15 mouse cellular contexts compared by ENCODE assay signal in genomic region chr8:119442970-119443369, GRCm38 (mm10). TPM values are rescaled to one million over a fixed set of nuclear protein-coding genes. Genes with fewer than 3 reads are reported as not detected.
DNase-seq lines count a peak whose midpoint lies in the region.
"Had no signal": no experiment of that assay in that cellular context is flagged by ENCODE, and none has a peak within 500 bp of the region (broad histone marks: within the 10 kb centered on the region; RNA-seq: fewer than 3 reads in every experiment).

No protein-coding gene starts in this region.

- DNase-seq in adrenal gland, adult (ENCODE audit: inconsistent age in 2 of 2, low spot score in 1 of 2), result peak; percentile 70 to 81
- DNase-seq in adrenal gland, postnatal 25 days, result no peak
- DNase-seq in adrenal gland, postnatal 36 days, result peak; percentile 58 to 63
- no peak for DNase-seq in adrenal gland, adult 8-10 months
- DNase-seq in naive thymus-derived CD4-positive, alpha-beta T cell, adult 2 months (ENCODE audit: low read depth), result peak; percentile 5
- DNase-seq: adrenal gland, postnatal 10 days; B cell, adult 2 months; cerebellum, adult 11-12 months; cerebellum, adult 2 months; cerebellum, adult 9-10 months; cerebellum, postnatal 10 days; cerebellum, postnatal 25 days; forebrain, postnatal 0 days had no signal

RNA-seq across cellular contexts. Expression of gene Necab2, which starts 3.5 kb away (rescaled TPM):
- 6.5 and 7.0 TPM in 2 replicates for total RNA-seq in adrenal gland, postnatal 25 days (2021)
- total RNA-seq in adrenal gland, postnatal 36 days (2021), result 1 to 10 TPM; 5.4 to 7.3 TPM
- 10 to 100 TPM in 3 of 4 experiments, 1 to 10 TPM in 1; 9.9 to 13.7 (median 11.9) TPM for total RNA-seq in adrenal gland, adult 8-10 months (2022)
- total RNA-seq: CH12.LX, G1E had no signal

RNA-seq across cellular contexts. Expression of gene Osgin1, which starts 9.0 kb away (rescaled TPM):
- total RNA-seq in adrenal gland, postnatal 25 days (2021), result 73.4 and 110 TPM in 2 replicates
- 100 to 1,000 TPM in 1 of 2 experiments, 10 to 100 TPM in 1; 60.9 to 140 TPM for total RNA-seq in adrenal gland, postnatal 36 days (2021)
- total RNA-seq in adrenal gland, adult 8-10 months (2022), result 100 to 1,000 TPM in 3 of 4 experiments, 10 to 100 TPM in 1; 77.7 to 149 (median 123) TPM
- total RNA-seq: forebrain, postnatal 0 days had no signal

RNA-seq across cellular contexts. Expression of gene Mlycd, which starts 48.3 kb away (rescaled TPM):
- total RNA-seq in adrenal gland, postnatal 25 days (2021), result 46.2 and 49.0 TPM in 2 replicates
- 10 to 100 TPM; 42.2 to 57.9 TPM for total RNA-seq in adrenal gland, postnatal 36 days (2021)
- total RNA-seq in adrenal gland, adult 8-10 months (2022), result 10 to 100 TPM; 46.6 to 60.5 (median 54.6) TPM

RNA-seq across cellular contexts. Expression of gene Slc38a8, which starts 58.5 kb away (rescaled TPM):
- not detected in 2 replicates for total RNA-seq in adrenal gland, postnatal 25 days (2021)
- under 1 TPM in 1 of 2 experiments, not detected in 1; 0.40 TPM for total RNA-seq in adrenal gland, postnatal 36 days (2021)
- under 1 TPM in 2 of 4 experiments, not detected in 2; 0.13 to 0.17 TPM for total RNA-seq in adrenal gland, adult 8-10 months (2022)
- total RNA-seq: adrenal gland, postnatal 10 days; forebrain, postnatal 0 days had no signal

Comparison
In these comparisons a context has a peak if more than half of its experiments do, and no peak if none do; other contexts are left out.
1. DNase-seq: peak in adrenal gland, adult (2 of 2), adrenal gland, postnatal 36 days (2 of 2) and naive thymus-derived CD4-positive, alpha-beta T cell, adult 2 months (single experiment); none in adrenal gland, postnatal 25 days (single experiment) and adrenal gland, adult 8-10 months (single experiment).